Mouse (Mus musculus): Measurements from ENCODE around the gene Anp32e.
"Not testable (repeated sequence)": the region's sequence is repeated elsewhere in the genome, so short reads cannot be mapped to it uniquely, and the experiment has no call there.

The Anp32e gene

DNA sequence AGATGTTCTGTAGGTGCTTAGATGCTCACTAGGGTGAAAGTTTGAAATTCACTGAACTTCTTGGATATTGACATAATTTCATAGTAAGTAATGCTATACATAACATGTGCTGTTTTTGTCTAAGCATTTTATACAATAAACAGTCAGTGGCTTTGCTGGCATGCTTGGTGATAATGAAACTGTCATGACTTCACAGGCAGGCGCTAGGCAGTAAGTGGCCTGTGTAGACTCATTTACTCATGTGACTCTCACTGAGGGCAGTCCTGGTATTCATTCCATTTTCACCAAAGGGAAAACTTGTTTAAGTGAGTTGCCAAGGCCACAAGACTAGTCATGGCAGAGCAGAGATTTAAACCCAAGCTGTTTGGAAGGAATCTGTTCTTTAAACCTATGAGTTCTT is 40.2 kb downstream of the Anp32e start:
- in situ Hi-C loops (cut with MboI, MseI): loop anchor here in 1 of 2 experiments (10.0 kb wide), 1 partner anchor 186 kb away; no protein-coding TSS in a partner anchor

DNA sequence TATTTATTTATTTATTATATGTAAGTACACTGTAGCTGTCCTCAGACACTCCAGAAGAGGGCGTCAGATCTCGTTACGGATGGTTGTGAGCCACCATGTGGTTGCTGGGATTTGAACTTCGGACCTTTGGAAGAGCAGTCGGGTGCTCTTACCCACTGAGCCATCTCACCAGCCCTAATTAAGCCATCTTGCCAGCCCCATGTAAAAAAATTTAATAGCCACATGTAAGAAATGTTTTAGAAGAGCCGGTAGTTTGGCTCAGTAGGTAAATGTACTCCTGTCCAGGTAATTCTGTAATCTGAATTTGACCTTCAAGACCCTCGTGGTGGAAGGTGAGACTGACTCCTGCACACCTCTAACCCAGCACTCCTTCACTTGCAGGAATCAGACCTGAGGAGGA is 41.6 kb downstream of the Anp32e start:
- in situ Hi-C loops (cut with MboI, MseI): not testable (repeated sequence)

DNA sequence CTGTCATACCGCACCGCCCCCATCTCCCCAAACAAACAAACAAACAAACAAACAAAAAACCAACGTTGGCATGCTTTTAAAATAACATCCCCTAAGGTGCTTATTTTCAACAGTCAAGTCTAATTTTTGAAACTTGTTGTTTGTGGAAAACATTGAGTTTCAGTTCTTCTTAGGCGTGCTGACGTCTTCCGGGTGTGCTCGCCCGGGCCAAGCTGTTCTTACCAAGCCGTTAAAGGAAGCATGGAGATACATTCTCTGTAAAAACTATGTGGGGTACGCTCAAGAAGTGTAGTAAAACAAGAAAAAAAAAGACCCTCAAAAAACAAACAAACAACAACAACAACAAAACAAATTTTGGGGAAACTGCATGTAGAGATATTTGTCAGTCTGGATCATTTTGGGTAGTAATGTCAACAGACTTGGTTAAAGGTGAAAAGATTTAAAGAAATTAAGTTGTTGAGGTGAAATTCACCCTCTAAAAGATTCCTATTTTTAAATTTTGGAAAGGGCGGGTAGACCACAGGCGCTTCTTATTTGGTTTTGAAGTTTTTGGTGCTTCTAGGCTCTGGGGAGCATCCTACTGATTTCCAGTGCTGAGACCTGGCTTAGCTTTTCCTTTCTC is 43.3 kb downstream of the Anp32e start:
- in situ Hi-C loops (cut with MboI, MseI): no loop called here

DNA sequence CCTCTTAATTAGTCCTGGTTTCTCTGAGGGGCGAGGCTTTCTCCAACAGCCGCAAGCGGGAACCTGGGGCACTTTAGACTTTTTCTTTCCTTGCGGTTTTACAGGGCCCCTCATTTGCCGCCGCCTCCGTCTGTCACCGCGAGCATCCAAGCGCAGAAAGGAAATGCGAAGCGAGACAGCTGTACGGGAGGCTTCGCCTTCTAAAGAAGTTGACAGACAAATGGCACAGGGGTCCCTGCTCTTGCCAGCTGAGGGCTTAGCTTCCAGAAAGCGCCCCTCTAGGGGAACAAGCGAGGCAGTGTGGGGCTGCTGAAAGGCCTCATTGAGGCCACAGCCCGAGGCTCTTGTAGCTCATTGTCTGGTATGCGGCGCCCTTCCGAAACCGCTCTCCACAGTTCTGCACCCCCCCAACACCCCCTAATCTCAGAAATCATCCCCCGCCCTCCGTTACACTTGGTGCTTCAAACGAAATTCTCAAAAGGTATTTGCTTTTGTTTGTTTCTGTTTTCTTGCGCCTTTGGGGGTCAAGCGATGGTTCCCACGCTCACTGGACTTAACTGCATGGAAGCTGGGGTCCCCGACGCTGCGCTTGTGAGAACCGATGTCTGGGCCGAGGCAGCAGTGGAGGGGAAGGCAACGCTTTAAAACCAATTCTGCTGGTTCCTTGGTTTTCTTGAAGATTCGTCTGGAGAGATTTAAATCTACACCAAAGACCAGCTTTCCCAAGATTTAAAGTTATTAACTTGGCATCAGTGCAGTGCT is 44.0 kb downstream of the Anp32e start:
- in situ Hi-C loops (cut with MboI, MseI): no loop called here

DNA sequence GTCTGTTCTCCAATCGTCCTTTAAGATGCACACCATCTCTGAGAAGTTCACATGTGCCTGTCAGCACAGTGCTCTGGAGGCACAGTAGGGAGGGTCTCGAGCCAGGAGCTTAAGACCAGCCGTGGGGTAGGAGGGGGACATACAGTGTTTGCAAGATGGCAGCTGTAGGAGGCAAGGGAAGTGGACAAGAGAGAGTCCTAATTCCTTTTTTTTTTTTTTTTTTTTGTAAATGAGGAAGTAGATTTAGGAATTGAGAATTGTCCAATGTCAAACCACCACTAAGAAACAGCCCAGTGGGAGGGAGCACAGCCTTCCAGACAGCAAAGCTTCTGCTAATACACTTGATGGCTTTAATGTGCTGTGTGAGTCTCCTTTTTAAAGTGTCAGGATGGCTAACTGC is 48.0 kb downstream of the Anp32e start:
- in situ Hi-C loops (cut with MboI, MseI): no loop called here

DNA sequence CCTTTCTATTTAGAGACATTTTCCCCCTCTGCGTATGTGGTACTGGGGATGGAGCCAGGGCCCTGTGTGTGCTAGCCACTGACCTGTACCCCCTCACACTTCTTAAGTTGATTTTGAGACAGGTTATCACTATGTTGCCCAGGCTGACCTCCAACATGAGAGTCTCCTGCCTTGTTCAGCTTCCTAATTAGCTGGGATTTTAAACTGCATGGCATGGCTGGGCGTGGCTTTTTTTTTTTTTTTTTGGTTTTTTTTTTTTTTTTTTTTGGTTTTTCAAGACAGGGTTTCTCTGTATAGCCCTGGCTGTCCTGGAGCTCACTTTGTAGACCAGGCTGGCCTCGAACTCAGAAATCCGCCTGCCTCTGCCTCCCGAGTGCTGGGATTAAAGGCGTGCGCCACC is 48.5 kb downstream of the Anp32e start:
- in situ Hi-C loops (cut with MboI, MseI): not testable (repeated sequence)

DNA sequence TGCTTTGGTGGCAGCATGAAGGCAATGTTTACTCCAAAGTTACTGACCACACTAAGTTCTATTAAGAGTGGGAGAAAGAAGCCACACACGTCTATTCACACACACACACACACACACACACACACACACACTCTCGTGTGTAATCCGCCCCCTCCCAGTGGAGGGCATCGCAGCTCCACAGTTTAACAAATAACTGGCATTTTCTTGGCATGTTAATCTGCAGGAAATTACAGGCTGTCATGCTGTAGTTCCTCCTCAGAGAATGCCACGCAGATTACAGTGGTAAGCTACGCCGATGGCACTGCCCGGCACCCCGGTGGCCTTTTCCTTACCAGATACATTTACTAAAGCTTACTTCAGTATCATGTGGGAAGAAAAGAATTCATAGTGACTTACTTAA is 49.2 kb downstream of the Anp32e start:
- in situ Hi-C loops (cut with MboI, MseI): no loop called here

DNA sequence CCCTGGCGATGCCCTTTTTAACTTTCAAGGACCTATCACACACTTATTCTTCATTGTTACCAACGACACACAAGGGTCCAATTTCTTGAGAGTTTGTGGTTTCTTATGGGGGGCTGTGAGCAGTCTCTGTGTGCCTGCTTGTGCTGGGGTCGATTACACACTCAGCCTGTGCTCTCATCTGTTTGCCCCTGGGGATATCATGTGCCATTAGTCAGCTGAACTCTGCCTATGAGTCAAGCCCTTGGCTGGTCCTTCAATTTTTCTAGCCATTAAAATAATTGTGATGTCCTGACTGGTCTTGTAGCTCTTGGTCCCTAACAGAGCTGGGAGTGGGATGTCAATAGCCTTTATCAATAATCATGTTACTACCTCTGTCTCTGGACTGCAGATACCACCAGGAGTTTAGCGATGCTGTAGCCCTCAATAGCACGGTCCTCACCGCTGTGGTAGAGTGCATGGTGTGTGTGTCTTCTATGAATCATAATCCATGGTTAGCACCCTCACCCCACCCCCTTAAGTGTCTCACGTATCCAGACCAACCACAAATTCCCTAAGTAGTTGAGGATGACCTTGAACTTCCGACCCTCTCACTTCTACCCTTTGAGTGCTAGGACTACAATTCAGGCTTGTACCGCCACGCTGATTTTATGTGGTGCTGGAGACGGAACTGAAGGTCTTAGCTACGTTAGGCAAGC is 51.4 kb downstream of the Anp32e start:
- in situ Hi-C loops (cut with MboI, MseI): no loop called here

DNA sequence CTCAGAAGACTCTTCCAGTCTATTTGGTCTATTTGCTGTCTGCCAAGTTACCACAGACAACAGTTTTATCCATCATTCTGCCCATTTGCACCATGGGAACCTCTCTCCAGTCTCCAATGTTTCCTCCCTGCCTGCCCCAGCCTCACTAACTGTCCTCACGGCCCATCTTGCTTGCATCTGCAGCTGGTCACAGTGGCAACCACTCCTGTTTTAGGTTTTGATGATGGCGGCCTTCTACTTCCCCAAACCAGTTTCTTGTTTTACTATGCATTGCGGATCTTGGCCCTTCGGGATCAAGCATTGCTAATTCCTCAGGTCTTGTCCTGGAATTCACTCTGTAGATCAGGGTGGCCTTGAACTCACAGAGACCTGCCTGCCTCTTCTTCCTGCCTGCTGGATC is 53.1 kb downstream of the Anp32e start:
- in situ Hi-C loops (cut with MboI, MseI): no loop called here

DNA sequence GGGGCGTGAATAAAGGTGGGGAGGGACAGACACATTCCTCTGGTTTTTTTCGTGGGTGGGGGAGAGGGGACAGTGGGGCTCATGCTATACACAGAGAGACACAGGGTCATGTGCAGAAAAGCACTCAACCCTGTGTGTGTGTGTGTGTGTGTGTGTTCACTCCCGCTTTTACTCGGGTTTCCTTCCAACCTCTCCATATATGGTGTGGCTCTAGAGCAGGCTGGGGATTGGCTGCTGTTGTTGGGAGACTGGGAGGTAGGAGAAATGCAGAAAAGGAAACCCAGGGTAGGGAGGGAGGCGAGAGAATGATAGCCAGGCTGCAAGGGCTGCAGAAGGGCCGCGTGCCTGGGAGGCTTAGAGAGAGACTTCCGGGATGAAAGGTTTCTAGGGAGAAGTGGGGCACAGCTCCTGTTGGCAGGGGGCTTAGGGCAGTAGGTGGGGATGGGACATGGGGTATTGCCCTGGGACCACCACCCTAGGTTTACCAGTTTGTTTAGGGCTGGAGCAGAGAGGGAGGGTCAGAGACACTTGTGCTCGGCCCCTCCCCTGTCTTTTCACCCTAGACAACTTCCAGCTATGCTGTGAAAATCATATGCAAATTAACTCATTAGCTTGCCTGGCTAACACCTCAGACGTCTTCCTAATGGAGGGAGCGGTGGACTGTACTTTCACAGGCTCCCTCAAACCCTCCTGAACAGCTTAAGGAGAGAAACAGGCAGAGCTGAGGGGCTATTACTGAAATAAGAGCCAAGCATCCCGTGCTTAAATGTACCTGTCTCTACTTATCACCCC is 56.4 kb downstream of the Anp32e start:
- in situ Hi-C loops (cut with MboI, MseI): no loop called here

DNA sequence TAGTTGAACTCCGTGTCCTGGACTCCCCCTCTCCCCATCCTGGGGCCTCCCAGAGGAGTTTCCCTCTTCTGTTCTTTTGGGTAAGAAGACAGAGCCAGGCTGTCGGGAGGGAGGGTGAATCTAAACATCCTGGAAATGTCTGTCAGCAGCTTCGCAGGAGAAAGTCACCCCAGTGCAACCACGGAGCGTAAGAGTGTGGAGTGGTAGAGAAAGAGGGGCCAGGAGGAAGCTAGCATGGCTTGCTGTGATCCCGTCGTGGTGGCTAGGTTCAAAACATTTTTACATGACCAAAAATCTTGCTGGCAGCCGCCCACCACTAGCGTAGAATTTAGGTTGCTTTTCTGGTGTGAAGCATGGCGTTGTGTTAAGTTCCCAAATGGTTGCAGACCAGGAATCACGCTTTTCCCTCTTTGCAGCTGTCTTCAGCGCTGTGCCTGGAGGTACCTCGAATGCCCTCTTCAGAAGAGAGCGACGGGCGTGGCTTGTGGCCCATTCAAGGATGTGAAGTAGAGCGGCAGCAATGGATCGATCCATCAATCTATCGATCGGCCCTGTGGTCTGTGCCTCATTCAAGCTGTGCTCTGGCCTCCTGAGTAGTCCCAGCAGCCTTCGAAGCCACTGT is 57.1 kb downstream of the Anp32e start:
- in situ Hi-C loops (cut with MboI, MseI): no loop called here

DNA sequence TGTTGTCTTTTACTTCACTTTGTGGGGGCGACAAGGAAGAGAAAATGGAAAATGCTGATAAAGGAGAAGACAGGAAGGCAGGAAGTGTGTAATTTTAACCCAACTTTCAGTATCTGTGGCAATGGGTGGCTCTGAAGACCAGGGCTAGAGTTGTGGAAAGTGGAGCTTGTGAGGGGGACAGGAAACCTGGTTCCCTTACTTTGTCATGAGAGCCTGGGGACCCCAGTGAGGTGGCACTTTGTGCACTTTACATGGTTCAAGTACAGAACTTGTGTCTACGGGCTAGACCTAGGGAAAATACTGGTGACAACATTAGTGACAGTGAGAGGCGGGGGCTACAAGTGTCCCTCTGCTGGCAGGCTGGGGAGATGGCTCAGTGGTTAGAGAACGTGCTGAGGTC is 57.9 kb downstream of the Anp32e start:
- in situ Hi-C loops (cut with MboI, MseI): no loop called here

DNA sequence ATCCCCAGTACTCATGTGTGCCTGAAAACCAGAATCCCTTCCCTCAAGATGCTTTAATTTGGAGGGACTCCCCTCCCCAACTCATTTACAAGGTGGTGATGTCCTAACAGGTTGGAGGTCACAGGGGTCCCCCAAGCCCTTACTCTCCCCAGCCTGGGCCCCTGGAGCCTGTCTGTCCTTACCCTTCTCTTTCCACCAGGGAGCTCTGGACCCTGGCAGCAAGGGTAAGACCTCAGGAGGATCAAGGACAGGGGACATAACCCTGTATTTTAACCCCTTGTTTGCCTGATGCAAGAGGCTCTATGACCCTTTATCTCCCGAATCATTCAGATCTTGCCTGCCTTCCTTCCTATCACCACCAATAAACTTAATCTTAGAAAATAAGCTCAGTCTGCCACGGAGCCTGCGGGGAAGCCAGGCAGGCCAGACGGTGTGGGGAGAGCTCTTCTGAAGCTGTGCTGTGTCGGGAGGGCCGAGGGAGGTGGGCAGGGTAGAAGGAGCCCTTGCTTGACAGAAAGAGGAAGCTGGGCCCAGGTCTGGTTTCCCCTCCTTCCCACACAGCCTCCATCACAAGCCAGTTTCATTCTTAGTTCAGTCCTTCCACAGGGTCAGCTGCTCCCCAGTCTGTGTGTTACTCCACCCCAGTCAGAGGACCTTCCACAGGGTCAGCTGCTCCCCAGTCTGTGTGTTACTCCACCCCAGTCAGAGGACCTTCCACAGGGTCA is 58.5 kb downstream of the Anp32e start:
- in situ Hi-C loops (cut with MboI, MseI): no loop called here

DNA sequence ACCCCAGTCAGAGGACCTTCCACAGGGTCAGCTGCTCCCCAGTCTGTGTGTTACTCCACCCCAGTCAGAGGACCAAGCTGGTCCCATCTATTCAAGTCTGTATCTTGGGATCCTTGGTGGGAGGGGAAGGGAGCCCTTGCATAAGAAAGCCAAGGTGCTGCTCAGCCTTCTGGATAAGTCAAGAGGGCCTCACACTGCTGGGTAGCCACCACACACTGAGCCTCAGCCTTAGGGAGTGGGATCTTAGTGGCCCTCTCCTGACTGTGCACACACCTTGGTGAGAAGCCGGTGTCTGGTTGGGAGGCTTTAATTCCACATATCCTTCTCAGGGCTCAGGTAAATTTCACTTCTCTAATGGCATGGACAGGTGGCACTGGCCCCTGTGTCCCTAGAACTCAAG is 59.1 kb downstream of the Anp32e start:
- in situ Hi-C loops (cut with MboI, MseI): no loop called here

DNA sequence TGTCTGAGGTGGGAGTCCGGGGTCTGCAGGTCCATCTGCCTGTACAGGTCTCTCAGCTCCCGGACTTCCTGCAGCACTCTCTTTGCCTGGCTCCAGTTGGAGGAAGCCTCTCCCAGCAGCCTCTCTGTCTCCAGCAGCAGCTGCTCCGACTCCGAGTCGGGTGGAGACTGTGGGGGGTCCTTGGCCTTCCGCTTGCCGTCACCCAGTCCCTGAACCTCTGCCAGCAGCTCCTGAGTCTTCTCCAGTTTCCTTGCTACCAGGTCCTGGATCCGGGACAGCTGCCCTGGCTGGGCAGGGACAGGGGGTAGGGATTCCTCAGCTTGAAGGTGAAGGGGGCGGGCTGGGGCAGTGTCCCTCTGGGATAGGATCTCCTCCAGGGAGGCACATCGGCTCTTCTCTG is 59.9 kb downstream of the Anp32e start:
- in situ Hi-C loops (cut with MboI, MseI): no loop called here

DNA sequence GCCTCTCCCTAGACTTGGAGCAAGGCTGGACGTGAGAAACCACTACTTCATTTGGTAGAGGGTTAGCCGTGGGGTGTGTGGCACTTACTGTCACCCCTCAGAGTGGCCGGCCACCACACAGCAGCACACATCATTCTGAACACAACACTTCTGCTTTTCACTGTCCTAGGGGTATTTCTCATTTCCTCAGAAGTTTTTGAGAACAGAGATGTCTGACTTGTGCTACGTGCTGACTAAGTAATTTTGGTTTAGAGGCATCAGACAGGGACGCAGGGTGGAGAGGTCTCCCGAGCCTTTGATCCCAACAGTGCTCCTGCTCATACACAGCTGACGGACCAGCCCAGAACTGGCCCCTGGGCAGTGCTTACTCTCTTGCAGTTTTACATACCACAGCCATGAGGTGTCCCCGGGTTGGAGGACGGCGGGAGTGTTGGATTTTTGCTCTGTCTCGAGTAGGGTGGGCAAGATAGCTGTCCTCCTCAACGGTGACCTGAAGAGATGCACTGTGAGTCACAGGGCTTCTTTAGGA is 61.4 kb downstream of the Anp32e start:
- in situ Hi-C loops (cut with MboI, MseI): loop anchor here (5.0 to 10.0 kb wide), 2 partner anchors 52 to 54 kb away; no protein-coding TSS in a partner anchor

DNA sequence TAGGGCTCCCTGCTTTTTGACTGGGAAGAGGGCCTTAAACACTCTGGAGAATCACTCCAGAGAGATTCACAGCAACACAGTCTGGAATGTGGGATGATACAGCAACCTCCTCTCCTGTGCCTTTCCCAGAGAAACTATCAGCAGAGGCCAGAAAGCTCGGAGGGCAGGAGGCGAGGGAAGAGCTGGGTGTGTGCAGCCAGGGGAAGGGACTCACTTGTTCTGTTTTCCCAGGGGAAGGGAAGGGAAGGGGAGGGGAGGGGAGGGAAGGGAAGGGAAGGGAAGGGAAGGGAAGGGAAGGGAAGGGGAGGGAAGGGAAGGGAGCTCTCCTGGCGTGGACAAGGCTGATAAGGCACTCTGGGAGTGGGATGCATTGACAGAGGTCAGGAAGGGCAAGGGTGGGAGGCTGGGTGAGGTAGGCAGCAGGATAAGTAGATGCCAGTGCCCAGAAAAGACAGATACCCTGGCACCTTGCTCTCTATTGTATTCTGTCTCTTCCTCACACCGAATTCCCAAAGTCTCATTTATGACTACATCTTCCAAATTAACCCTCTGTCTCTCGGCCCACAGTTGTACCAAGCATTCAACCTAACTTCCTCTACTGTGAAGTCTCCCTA is 64.1 kb downstream of the Anp32e start:
- in situ Hi-C loops (cut with MboI, MseI): loop anchor here (5.0 to 10.0 kb wide), 2 partner anchors 49 to 52 kb away; no protein-coding TSS in a partner anchor

DNA sequence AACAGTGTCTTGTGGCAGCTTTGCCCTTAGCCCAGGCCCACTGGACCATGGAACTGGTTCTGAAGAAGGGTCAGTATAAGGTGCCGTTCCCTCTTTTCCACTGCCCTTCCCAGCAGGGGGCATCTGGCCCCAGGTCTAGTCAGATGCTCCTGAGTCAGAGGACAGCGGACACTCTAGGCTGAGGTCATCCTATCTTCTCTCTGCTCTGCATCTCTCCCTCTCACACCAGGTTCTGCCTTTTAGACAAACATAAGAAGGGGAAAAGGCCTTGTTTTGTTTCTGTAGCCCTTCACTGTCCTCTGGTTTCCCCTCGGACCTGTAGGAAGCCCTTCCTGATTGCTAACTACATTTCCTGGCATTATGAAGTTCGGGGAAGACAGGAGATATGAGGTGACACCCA is 64.8 kb downstream of the Anp32e start:
- in situ Hi-C loops (cut with MboI, MseI): loop anchor here (5.0 to 10.0 kb wide), 2 partner anchors 48 to 51 kb away; no protein-coding TSS in a partner anchor

DNA sequence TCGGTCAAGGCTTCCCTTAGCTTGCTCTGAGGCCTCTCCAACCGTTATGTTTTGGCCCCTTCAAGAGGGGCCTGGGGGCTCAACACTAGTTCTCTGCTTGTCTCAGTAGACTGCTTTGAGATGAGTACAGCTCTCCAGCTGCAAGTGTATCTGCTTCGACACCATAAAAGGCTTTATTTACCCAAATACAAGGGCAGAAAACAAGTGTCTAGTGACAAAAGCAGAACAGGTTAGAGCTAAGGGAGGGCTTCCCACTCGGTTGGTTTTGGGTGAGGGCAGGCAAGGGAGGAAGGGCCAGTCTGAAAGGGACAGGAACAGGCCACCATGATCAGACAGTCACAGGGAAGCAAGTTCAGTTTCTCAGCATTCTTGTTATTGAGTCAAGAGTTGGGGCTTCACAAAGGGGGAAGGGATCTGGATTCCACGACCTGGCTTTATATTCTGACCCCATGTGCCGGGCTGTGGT is 65.4 kb downstream of the Anp32e start:
- in situ Hi-C loops (cut with MboI, MseI): loop anchor here (5.0 to 10.0 kb wide), 2 partner anchors 48 to 50 kb away; no protein-coding TSS in a partner anchor
